Mouse (Mus musculus) gastrocnemius, adult 18-20 months (tissue): ENCODE measurements around the gene Hao2. TPM values are rescaled to one million over a fixed set of nuclear protein-coding genes. Genes with fewer than 3 reads are reported as not detected.

ENCODE experiments used
- DNase-seq: peaks from one replicate; pipeline ENCODE4 v3.0.0; 2021; ENCODE audit warnings: low spot score
- total RNA-seq, 2 experiments: library from RNA; stranded (reverse); gene quantifications; 2 replicates each; pipeline ENCODE4 v1.2.3; 2021

Gene Hao2
- total RNA-seq, 2 experiments from 2014 or later, result 0.21 TPM; not detected in 1

DNA sequence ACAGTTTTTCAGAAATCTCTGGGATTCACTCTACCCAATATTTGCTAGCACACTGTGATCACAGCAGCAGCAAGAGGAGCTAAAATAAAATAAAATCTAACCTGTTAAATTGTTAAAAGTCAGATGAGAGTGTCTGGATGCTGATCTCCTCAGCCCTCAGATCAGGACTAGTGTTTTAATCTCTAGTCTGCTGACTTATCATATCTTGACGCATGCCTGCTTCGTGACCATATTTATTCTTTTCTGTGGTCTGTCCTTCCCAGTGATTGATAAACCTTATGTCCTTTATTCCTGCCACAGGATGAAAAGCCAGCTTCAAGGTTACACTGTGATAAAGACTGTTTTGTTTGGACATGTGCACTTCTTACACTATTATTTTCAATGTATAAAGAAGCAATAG, 35.0 kb downstream of the Hao2 start:
- DNase-seq, result no peak

GRCm38 (mm10) chr3:98856892-98857291, 36.1 kb downstream of the Hao2 start:
- no peak for DNase-seq

- no peak for DNase-seq
Measured at GRCm38 (mm10) chr3:98855160-98855559, 37.9 kb downstream of the Hao2 start.

GRCm38 (mm10) chr3:98853685-98854084, 39.4 kb downstream of the Hao2 start:
- no peak for DNase-seq

- DNase-seq, result no peak
Measured at GRCm38 (mm10) chr3:98853051-98853450, 40.0 kb downstream of the Hao2 start.

DNA sequence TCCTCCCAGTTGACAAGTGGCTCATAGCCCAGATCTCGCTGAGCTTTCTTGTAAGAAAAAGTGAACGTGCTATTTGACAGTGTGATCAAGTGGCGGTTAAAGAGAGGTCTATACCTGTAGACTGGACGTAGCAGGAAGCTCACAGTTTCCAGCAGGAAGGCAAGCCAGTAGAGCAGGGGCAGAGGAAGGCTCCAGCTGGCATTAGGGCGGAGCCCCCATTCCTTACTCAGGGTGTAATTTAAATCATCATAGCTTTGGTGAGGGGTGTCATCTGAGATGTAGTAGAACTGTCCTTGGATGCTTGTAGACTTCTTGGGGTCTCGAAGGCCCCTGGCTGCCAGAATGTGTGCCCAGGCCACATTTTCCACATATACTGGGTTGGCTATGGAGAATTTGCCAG, 40.4 kb downstream of the Hao2 start:
- DNase-seq, result no peak

- DNase-seq, result no peak
Measured at GRCm38 (mm10) chr3:98851853-98852252, 41.2 kb downstream of the Hao2 start.

DNA sequence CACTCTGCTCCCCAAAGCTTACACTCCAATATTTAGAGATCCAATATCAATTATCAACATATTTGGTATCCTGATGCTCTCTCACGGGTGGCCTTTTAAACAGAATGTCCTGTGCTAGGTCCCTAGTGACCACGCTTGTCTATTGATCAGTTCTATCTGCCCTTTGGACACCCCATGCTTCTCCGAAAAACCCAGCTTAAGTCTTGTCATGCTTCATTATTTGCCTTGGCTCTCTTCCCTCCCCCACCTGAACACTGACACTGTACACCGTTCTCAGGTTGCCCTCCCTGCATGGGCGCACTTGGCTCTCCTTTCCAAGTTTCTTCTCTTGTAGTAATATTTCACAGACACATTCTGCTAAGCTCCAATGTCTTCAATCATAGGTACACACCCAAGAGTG, 42.8 kb downstream of the Hao2 start:
- no peak for DNase-seq

GRCm38 (mm10) chr3:98848898-98849297, 44.1 kb downstream of the Hao2 start:
- DNase-seq, result no peak

Other genes starting within 250 kb of the Hao2 start
- not detected for gene Hsd3b2, start 168.7 kb downstream of the Hao2 start, total RNA-seq
- gene Hsd3b3, start 130.1 kb downstream of the Hao2 start, total RNA-seq, result not detected
- gene Hsd3b6, start 78.8 kb downstream of the Hao2 start, total RNA-seq, result not detected
- gene Hsd3b1, start 33.4 kb downstream of the Hao2 start, total RNA-seq, result under 1 TPM in 1 of 2 experiments, not detected in 1; 0.18 TPM
- gene Wars2, start 247.8 kb upstream of the Hao2 start, total RNA-seq, result 1 to 10 TPM; 4.4 to 4.9 TPM